Mouse (Mus musculus): ENCODE results near the gene Edf1. TPM values are rescaled to one million over a fixed set of nuclear protein-coding genes. Genes with fewer than 3 reads are reported as not detected.

The Edf1 gene
- polyA plus RNA-seq, 1 experiment from 2014 or later, result 310 TPM

- Histone ChIP-seq H3K4me1 (no peaks in the 10 kb centered on the region), H3K4me2 (replicated peaks) (no peak overlapping the region), H3K9ac (no peak overlapping the region), H3K27ac (no peak overlapping the region), H3K27me3 (no peaks in the 10 kb centered on the region), H3K4me3 (no peak overlapping the region), H3K9me3 (no peaks in the 10 kb centered on the region), H3K36me3 (peaks cover 89% of the 10 kb centered on the region)
- no peak for ATAC-seq (ENCODE audit: insufficient number of reproducible peaks, insufficient read depth, low FRiP score, low TSS enrichment)
- 81% methylated on average over 6 of the region's 6 CpGs for WGBS
Measured at GRCm38 (mm10) chr2:25566558-25566957, 8.9 kb downstream of the Edf1 start.

GRCm38 (mm10) chr2:25568473-25569019 is 10.9 kb downstream of the Edf1 start:
- no peaks in the 10 kb centered on the region for H3K27me3 ChIP-seq
- H3K27ac ChIP-seq, result no peak overlapping the region
- no peak for ATAC-seq (ENCODE audit: insufficient number of reproducible peaks, insufficient read depth, low FRiP score, low TSS enrichment)
- H3K36me3 ChIP-seq, result peaks cover 79% of the 10 kb centered on the region
- no peak overlapping the region for H3K4me2 ChIP-seq (replicated peaks)
- H3K4me1 ChIP-seq, result peaks cover 5% of the 10 kb centered on the region
- no peak overlapping the region for H3K9ac ChIP-seq
- 94% methylated on average over 6 of the region's 6 CpGs for WGBS
- no peaks in the 10 kb centered on the region for H3K9me3 ChIP-seq
- H3K4me3 ChIP-seq, result no peak overlapping the region

GRCm38 (mm10) chr2:25569323-25569722 is 11.7 kb downstream of the Edf1 start:
- Histone ChIP-seq H3K27me3 (no peaks in the 10 kb centered on the region), H3K4me3 (no peak overlapping the region), H3K9ac (no peak overlapping the region), H3K36me3 (peaks cover 71% of the 10 kb centered on the region), H3K4me1 (peaks cover 12% of the 10 kb centered on the region), H3K27ac (no peak overlapping the region), H3K4me2 (replicated peaks) (no peak overlapping the region), H3K9me3 (no peaks in the 10 kb centered on the region)
- 91% methylated on average over 3 of the region's 3 CpGs for WGBS
- ATAC-seq (ENCODE audit: insufficient number of reproducible peaks, insufficient read depth, low FRiP score, low TSS enrichment), result no peak

DNA sequence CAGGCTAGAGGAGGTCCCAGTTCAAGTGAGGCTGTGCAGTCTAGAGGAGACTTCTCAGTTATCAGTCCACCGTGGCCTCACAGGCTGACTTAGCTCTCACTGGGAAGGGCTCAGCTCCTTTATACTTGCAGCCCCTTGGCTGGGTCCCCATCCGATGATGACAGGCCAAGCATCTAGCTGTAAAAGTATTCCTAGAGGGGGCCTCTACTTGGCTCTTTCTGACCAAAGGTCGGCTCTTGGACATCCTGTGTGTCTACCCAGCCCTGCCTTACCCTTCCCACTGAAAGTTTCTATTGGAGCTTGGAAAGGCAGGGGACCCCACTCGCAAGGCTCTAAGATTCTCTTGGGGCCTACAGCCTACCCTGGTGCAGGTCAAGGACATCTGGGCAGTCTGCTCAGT is 13.6 kb downstream of the Edf1 start:
- no peak overlapping the region for H3K9ac ChIP-seq
- peaks cover 6% of the 10 kb centered on the region for H3K27me3 ChIP-seq
- 90% methylated on average over 4 of the region's 4 CpGs for WGBS
- no peak for ATAC-seq (ENCODE audit: insufficient number of reproducible peaks, insufficient read depth, low FRiP score, low TSS enrichment)
- H3K4me1 ChIP-seq, result peaks cover 21% of the 10 kb centered on the region
- H3K4me2 ChIP-seq (replicated peaks), result no peak overlapping the region
- H3K27ac ChIP-seq, result no peak overlapping the region
- no peaks in the 10 kb centered on the region for H3K9me3 ChIP-seq
- peaks cover 52% of the 10 kb centered on the region for H3K36me3 ChIP-seq
- no peak overlapping the region for H3K4me3 ChIP-seq

GRCm38 (mm10) chr2:25573068-25573467 is 15.4 kb downstream of the Edf1 start:
- no peak overlapping the region for H3K27ac ChIP-seq
- no peak overlapping the region for H3K9ac ChIP-seq
- H3K4me3 ChIP-seq, result no peak overlapping the region
- peaks cover 31% of the 10 kb centered on the region for H3K4me1 ChIP-seq
- ATAC-seq (ENCODE audit: insufficient number of reproducible peaks, insufficient read depth, low FRiP score, low TSS enrichment), result no peak
- 85% methylated on average over 2 of the region's 2 CpGs for WGBS
- no peak overlapping the region for H3K4me2 ChIP-seq (replicated peaks)
- peaks cover 37% of the 10 kb centered on the region for H3K36me3 ChIP-seq
- H3K27me3 ChIP-seq, result peaks cover 24% of the 10 kb centered on the region
- H3K9me3 ChIP-seq, result no peaks in the 10 kb centered on the region

DNA sequence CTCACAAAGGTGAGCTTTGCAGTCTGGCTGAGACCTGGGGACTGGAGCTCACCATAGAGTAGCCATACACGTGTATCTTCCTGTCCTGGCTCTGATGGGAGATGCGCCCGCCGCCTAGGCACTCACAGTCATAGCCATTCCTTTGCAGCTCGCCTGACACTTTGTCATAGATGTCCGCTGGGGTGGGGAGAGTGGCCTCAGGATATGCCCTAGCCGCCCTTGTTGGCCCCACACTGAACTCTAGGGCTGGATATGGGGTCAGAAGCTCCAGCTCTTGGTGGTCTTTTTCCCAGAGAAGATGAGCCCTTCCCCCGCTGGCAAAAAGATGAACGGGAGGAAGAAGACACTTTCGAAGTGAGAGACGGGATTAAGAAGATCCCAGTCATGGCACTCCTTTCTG is 16.5 kb downstream of the Edf1 start:
- peak overlapping the region; percentile 69 for H3K9ac ChIP-seq
- peak overlapping the region; percentile 85; the same call in 1 of the 2 replicates for H3K27ac ChIP-seq
- H3K27me3 ChIP-seq, result peaks cover 35% of the 10 kb centered on the region
- no peaks in the 10 kb centered on the region for H3K9me3 ChIP-seq
- peaks cover 27% of the 10 kb centered on the region for H3K36me3 ChIP-seq
- 21% methylated on average over 11 of the region's 11 CpGs for WGBS
- H3K4me1 ChIP-seq, result peaks cover 34% of the 10 kb centered on the region
- H3K4me3 ChIP-seq, result peak overlapping the region; percentile 65
- H3K4me2 ChIP-seq (replicated peaks), result peak overlapping the region; percentile 94
- ATAC-seq (ENCODE audit: insufficient number of reproducible peaks, insufficient read depth, low FRiP score, low TSS enrichment), result no peak

- Histone ChIP-seq H3K9me3 (no peaks in the 10 kb centered on the region), H3K27ac (peak within 1 kb of the TSS; percentile 85), H3K27me3 (peaks cover 42% of the 10 kb centered on the region), H3K9ac (peak within 1 kb of the TSS; percentile 69), H3K4me3 (peak within 1 kb of the TSS; percentile 65), H3K4me2 (replicated peaks) (peak within 1 kb of the TSS; percentile 94), H3K4me1 (peaks cover 41% of the 10 kb centered on the region), H3K36me3 (peaks cover 20% of the 10 kb centered on the region)
- ATAC-seq (ENCODE audit: insufficient number of reproducible peaks, insufficient read depth, low FRiP score, low TSS enrichment), result peak; percentile 98
- WGBS, result under 1% methylated on average over 40 of the region's 45 CpGs
Measured at GRCm38 (mm10) chr2:25574579-25575431, 17.2 kb downstream of the Edf1 start, which contains the start of the genes Mamdc4 and Phpt1. Gene Mamdc4 (minus strand): TSS chr2:25574845. Gene Phpt1 (minus strand): TSS chr2:25575224.

DNA sequence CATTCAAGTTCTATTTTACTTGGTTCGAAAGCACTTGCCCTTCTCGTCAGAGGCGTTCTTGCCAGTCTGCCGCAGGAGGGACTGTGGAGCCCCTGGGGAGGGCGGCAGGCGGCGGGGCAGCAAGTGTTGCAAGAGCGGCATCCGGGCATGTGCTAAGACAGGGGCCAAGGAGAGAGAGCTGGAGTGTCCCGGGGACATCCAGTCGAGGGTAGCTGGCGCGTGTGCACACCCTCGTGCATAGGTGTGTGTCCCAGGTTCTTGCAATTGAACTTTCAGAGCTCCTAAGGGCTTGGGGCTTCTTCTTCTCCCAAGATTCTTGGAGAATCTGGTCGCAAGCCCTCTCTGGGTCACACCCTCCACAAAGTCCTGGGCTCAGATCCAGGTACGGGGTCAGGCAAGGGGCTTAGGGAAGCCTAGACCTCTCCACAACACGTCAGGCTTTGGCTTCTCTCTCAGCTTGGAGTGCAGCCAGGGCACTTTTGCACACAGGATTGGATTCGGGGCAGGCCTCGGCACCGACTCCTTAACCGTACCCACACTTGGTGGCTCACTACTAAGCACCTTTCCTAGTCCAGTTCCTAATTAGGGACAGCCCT is 17.9 kb downstream of the Edf1 start:
- no peaks in the 10 kb centered on the region for H3K9me3 ChIP-seq
- peak overlapping the region; percentile 65 for H3K4me3 ChIP-seq
- H3K27me3 ChIP-seq, result peaks cover 49% of the 10 kb centered on the region
- WGBS, result 16% methylated on average over 21 of the region's 21 CpGs
- H3K4me2 ChIP-seq (replicated peaks), result peak overlapping the region; percentile 94
- peak overlapping the region; percentile 69 for H3K9ac ChIP-seq
- no peak for ATAC-seq (ENCODE audit: insufficient number of reproducible peaks, insufficient read depth, low FRiP score, low TSS enrichment)
- peak overlapping the region; percentile 85 for H3K27ac ChIP-seq
- H3K4me1 ChIP-seq, result peaks cover 45% of the 10 kb centered on the region
- peaks cover 13% of the 10 kb centered on the region for H3K36me3 ChIP-seq

DNA sequence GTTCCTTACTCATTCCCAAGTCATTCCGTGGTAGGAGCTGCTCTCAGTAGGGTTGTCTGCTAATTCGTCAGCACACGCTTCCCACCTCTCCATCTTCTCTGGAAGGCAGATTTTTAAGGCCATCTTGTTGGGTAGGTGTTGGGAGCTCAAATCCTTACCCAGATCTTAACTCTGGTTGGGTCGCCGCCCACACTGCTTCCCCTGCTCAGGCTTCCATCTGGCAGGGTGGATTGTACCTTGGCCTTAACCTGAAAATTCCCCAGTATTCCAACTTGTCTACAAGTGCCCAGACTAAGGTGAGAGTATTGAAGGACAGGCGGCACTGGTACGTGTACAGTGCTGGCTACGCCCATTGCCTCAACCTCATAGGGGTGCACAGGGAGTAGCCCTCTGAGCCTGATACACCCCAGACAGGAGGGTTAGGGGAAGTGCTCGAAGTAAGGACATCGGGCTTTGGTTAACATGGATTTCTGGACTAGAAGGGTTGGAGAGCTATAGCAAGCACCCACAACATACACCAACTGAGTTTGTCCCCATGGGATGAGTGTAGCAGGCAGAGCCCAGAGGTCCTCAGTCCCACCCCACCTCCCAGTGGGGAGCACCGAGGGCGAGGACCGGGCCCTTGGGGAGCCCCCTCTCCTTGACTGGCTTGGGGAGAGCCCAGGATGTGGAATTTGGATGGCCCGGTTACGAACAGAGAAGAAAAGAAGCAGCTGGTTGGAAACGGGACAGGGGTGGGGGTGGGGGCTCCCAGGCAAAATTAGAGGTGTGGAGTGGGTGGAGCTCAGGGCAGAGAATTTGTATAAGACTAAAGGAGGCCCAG is 18.6 kb downstream of the Edf1 start:
- H3K4me2 ChIP-seq (replicated peaks), result peak overlapping the region; percentile 94
- no peak for ATAC-seq (ENCODE audit: insufficient number of reproducible peaks, insufficient read depth, low FRiP score, low TSS enrichment)

GRCm38 (mm10) chr2:25576965-25577891 is 19.6 kb downstream of the Edf1 start:
- peak overlapping the region; percentile 45 for H3K4me2 ChIP-seq (replicated peaks)
- peaks cover 56% of the 10 kb centered on the region for H3K4me1 ChIP-seq
- WGBS, result 14% methylated on average over 91 of the region's 92 CpGs
- H3K9ac ChIP-seq, result peak overlapping the region; percentile 38
- peak overlapping the region; percentile 25 for H3K4me3 ChIP-seq
- 0 out of 2 replicates have a peak, but pooled peaks cover 4% of the 10 kb centered on the region for H3K36me3 ChIP-seq
- no peaks in the 10 kb centered on the region for H3K9me3 ChIP-seq
- H3K27me3 ChIP-seq, result peaks cover 58% of the 10 kb centered on the region
- no peak for ATAC-seq (ENCODE audit: insufficient number of reproducible peaks, insufficient read depth, low FRiP score, low TSS enrichment)
- H3K27ac ChIP-seq, result no peak overlapping the region

More for the DNA sequence above, 18.6 kb downstream of the Edf1 start:
- Histone ChIP-seq H3K36me3 (peaks cover 12% of the 10 kb centered on the region), H3K4me1 (peaks cover 48% of the 10 kb centered on the region), H3K4me3 (peak overlapping the region; percentile 65; the same call in 1 of the 2 replicates), H3K27me3 (peaks cover 56% of the 10 kb centered on the region), H3K27ac (no peak overlapping the region), H3K9ac (no peak overlapping the region; the same call in 1 of the 2 replicates), H3K9me3 (no peaks in the 10 kb centered on the region)
- WGBS, result 71% methylated on average over 16 of the region's 16 CpGs
